Mouse (Mus musculus) hindbrain, embryonic 11.5 days (tissue): Measurements from ENCODE around the gene Neurog1. TPM values are rescaled to one million over a fixed set of nuclear protein-coding genes. Genes with fewer than 3 reads are reported as not detected.

Source experiments
- ATAC-seq: fragments of 200-750 bp; cut with Nextera tagmentation; 2 replicates; pipeline ENCODE4 v1.8.0; 2017; ENCODE audit warnings: mild to moderate bottlenecking, moderate TSS enrichment, moderate library complexity; ENCODE audit not compliant: low FRiP score
- DNase-seq: peaks from one replicate; pipeline ENCODE4 v3.0.0-alpha.2; 2015; ENCODE audit warnings: low spot score
- H3K27ac ChIP-seq: fragments of 300-500 bp; sonication (generic); 2 replicates; pipeline ENCODE4 v1.5.1; 2014; ENCODE audit warnings: mild to moderate bottlenecking, low read depth, low read length
- H3K27me3 ChIP-seq: fragments of 300-500 bp; sonication (generic); 2 replicates; pipeline ENCODE4 v1.6.1; 2014; ENCODE audit warnings: mild to moderate bottlenecking, low read length, moderate library complexity, mixed read lengths; ENCODE audit not compliant: control insufficient read depth, insufficient read depth
- H3K36me3 ChIP-seq: fragments of 300-500 bp; sonication (generic); 2 replicates; pipeline ENCODE4 v1.6.1; 2014; ENCODE audit warnings: mild to moderate bottlenecking, low read length, moderate library complexity, mixed read lengths; ENCODE audit not compliant: control insufficient read depth, insufficient read depth
- H3K4me1 ChIP-seq: fragments of 300-500 bp; sonication (generic); replicated peaks from 2 replicates; pipeline ENCODE4 v1.6.1; 2014; ENCODE audit warnings: low read length, mixed read lengths; ENCODE audit not compliant: control insufficient read depth, insufficient read depth
- H3K4me2 ChIP-seq: fragments of 300-500 bp; sonication (generic); replicated peaks from 2 replicates; pipeline ENCODE4 v1.6.1; 2014; ENCODE audit warnings: mild to moderate bottlenecking, low read depth, low read length
- H3K4me3 ChIP-seq: fragments of 300-500 bp; sonication (generic); 2 replicates; pipeline ENCODE4 v1.5.1; 2014; ENCODE audit warnings: low read depth, low read length
- H3K9ac ChIP-seq: fragments of 300-500 bp; sonication (generic); 2 replicates; pipeline ENCODE4 v1.6.1; 2014; ENCODE audit warnings: low read depth, low read length
- H3K9me3 ChIP-seq: fragments of 300-500 bp; sonication (generic); 2 replicates; pipeline ENCODE4 v1.6.1; 2016; ENCODE audit warnings: low read length; ENCODE audit not compliant: control insufficient read depth
- WGBS: fragments of 180-500 bp; shearing (Covaris S2); extraction: QIAGEN DNeasy Blood & Tissue Kit; methylation state at CpG from one replicate; pipeline ENCODE4 v1.1.7; 2014; 5-methylcytosine and 5-hydroxymethylcytosine counted together
- polyA plus RNA-seq: library from polyadenylated mRNA; unstranded; fragments of >200 nt; fragmentation: Nextera tagmentation; extraction: Ambion mirVana; gene quantifications from 2 replicates; pipeline ENCODE4 v1.2.1, GENCODE M21; 2014

Gene Neurog1
- polyA plus RNA-seq, 1 experiment from 2014 or later = 37.4 TPM

DNA sequence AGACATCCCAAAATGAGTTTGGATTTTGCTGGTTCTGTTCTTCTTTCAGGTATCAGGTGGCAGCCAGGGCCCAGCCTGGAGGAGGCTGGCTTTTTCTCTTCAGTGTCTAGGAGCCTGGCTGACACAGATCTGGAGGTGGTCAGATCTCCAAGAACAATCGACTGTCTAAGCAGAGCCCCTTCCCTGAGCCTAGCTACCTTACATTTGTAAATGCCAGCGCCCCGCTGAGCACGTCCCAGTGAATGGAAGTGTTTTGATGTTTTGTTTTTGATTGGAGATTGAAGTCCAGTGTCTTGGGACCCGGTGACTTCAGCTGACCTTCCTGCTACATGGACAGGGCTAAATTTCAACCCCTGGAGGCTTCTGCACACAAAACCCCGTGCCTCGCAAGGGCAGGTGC, 15.8 kb downstream of the Neurog1 start:
- Histone ChIP-seq H3K27ac (no peak overlapping the region), H3K4me1 (0 out of 2 replicates have a peak, but pooled peaks cover 3% of the 10 kb centered on the region), H3K9me3 (no peaks in the 10 kb centered on the region), H3K4me2 (no peak overlapping the region), H3K27me3 (peaks cover 37% of the 10 kb centered on the region), H3K9ac (no peak overlapping the region), H3K4me3 (no peak overlapping the region), H3K36me3 (no peaks in the 10 kb centered on the region)
- DNase-seq = no peak
- 10% methylated on average over 7 of the region's 7 CpGs for WGBS
- no peak for ATAC-seq

DNA sequence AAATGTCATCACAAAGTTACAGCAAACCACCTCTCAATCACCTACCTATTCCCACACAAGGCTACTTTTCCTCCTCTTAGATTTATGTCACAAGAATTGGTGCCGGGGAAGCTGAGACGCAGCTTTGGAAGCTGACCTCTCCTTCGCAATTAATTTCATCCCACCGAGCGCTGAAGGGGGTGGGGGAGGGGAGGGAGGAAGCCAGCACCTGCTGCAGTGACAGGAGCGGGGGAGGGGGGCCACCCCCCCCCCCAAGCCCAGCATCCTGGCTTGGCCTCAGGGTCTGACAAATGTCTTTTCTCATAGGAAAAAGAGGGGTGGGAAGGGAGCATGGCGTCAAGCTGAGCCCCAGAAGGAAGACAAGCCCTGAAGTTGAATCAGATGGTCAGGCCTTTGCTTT, 23.2 kb downstream of the Neurog1 start:
- peak; percentile 37 for DNase-seq
- H3K4me1 ChIP-seq = peaks cover 6% of the 10 kb centered on the region; the same call in 1 of the 2 replicates

DNA sequence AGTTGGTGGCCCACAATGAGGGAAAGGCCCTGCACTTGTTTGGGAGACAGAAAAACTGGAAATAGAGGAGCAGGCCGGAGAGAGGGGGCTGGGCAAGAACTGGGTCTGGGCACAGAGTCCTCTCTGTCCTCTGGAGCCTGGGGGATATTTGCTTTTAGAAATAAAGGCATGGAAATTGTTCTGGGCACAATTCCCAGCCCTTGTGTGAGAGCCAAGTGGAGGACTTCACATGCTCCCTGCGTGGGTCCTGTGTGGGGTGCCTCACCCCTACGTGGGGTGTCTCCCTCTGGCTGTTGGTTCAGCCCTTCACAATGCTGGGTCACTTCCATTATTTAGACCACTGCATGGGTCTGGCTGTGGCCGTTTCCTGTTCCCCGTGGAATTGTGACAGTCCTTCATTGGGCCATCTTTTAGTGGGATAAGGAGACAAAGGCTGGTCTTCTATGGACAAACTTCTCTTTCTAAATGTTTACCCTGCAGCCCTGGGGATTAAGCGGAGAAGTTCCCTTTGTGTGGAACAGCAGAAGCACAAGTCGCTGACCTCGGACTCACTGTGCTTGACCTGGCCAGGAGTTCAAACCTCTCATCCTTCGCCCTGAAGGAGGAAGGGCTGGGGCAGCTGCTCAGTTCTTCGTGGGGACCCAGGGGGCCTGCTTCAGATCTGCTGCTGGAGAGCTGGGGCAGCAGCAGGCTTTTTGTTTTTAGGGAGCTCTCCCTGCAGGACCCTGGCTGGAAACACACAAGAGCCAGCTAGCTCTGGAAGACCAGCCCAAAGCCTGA, 25.6 kb downstream of the Neurog1 start:
- Histone ChIP-seq H3K9ac (no peak overlapping the region), H3K9me3 (no peaks in the 10 kb centered on the region), H3K36me3 (no peaks in the 10 kb centered on the region), H3K4me2 (no peak overlapping the region), H3K4me1 (peaks cover 17% of the 10 kb centered on the region), H3K27ac (no peak overlapping the region), H3K27me3 (peaks cover 65% of the 10 kb centered on the region), H3K4me3 (no peak overlapping the region)
- 16% methylated on average over 10 of the region's 10 CpGs for WGBS
- DNase-seq (no peak), ATAC-seq (no peak)

More for the DNA sequence above, 23.2 kb downstream of the Neurog1 start:
- WGBS = 4% methylated on average over 7 of the region's 7 CpGs
- H3K4me3 ChIP-seq = no peak overlapping the region
- no peak for ATAC-seq
- no peak overlapping the region for H3K27ac ChIP-seq
- no peaks in the 10 kb centered on the region for H3K9me3 ChIP-seq
- H3K4me2 ChIP-seq = no peak overlapping the region
- H3K36me3 ChIP-seq = no peaks in the 10 kb centered on the region
- H3K9ac ChIP-seq = no peak overlapping the region
- peaks cover 54% of the 10 kb centered on the region for H3K27me3 ChIP-seq

DNA sequence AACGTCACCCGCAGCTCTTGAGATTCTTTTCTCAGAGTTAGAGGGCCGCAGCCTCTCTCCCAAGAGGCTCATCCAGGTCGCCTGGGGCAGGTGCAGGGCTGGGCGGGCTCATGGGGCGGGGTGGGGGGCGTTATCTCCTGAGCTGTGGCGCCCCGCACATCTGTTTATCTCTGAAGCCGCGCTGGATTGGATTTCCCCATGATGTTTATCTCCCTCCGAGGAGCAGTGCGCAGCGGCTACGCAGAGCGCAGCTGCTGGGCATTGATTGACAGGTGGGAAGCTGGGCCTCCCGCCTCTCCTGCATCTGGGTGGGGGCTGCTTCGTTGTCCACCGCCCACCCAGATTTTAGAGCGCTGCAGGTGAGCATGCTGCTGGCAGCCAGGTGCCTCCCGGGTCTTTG, 28.3 kb downstream of the Neurog1 start:
- H3K4me1 ChIP-seq = peaks cover 13% of the 10 kb centered on the region
- H3K27me3 ChIP-seq = peaks cover 73% of the 10 kb centered on the region
- H3K36me3 ChIP-seq = no peaks in the 10 kb centered on the region
- H3K9ac ChIP-seq = no peak overlapping the region
- DNase-seq (peak; percentile 41), ATAC-seq (no peak)
- H3K9me3 ChIP-seq = no peaks in the 10 kb centered on the region
- 3% methylated on average over 21 of the region's 21 CpGs for WGBS
- H3K4me2 ChIP-seq = 0 out of 2 replicates have a peak overlapping the region, but pooled peaks have one; percentile 6
- no peak overlapping the region for H3K27ac ChIP-seq
- no peak overlapping the region for H3K4me3 ChIP-seq

DNA sequence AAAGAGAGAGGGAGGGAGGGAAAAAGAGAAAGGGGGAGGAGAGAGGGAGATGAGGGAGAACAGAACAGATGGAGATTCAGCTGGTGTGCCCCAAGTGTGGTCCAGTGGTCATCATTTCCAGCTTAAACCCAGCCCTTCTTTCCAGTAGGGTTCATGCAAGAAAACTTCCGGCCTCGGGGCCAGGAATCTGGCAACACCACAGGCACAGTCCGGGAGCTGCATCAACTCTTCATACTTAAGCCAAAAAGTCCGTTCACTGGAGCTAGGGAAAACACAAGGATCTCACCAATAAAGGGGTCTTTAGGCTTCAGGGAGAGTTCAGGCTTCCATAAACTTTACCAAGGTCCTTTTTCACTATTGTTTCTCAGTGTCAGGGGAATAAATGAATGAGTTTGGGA, 29.1 kb downstream of the Neurog1 start:
- no peak overlapping the region for H3K4me3 ChIP-seq
- H3K27me3 ChIP-seq = peaks cover 75% of the 10 kb centered on the region
- peaks cover 13% of the 10 kb centered on the region for H3K4me1 ChIP-seq
- DNase-seq (no peak), ATAC-seq (no peak)
- WGBS = 3% methylated on average over 4 of the region's 4 CpGs
- peak overlapping the region; percentile 63; the same call in 1 of the 2 replicates for H3K4me2 ChIP-seq
- no peak overlapping the region for H3K9ac ChIP-seq
- H3K9me3 ChIP-seq = no peaks in the 10 kb centered on the region
- H3K36me3 ChIP-seq = no peaks in the 10 kb centered on the region
- no peak overlapping the region for H3K27ac ChIP-seq

DNA sequence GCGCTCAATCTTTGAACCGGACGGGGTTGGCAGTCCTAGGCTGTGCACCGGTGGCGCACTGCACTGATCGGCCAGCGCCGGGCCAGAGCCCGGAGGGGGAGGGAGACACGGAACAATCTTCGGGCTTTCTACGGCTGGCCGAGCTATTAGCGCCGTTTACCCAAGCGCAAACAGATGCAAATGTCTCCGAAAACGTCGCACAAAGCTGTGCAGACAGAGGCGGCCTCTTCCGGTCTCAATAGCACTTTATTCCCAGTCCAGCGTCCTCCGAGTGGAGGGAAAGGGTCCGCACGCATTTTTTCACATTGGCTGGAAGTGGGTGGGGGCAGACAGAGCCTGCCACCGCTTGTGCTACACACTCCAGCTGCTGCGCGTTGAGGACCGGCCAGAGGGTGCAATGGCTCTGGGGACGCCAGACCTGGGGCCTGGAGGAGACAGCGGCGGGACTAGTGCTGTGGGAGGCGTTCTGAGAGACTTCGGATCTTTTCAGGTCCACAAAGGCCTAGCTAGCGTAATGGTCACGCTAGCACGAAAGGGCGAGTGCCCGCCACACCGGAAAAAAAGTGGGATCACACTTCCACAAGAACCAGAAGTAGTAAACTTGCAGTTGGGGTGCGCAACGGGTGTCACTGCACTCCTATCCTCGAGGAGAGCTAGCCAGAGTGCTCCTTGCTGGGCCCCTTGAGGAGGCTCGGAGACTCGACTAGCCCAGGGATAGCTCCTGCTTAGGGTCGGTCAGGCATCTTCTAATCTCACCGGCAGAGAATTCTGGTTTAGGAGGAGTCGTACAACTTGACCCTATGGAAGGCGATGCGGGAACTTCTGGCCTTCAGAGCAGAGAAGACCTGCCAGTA, 29.7 kb downstream of the Neurog1 start:
- H3K27ac ChIP-seq = peak overlapping the region; percentile 88
- peak overlapping the region; percentile 63 for H3K4me2 ChIP-seq
- peaks cover 13% of the 10 kb centered on the region for H3K4me1 ChIP-seq
- peak overlapping the region; percentile 26 for H3K4me3 ChIP-seq
- under 1% methylated on average over 50 of the region's 50 CpGs for WGBS
- peak; percentile 74 for DNase-seq
- peak; percentile 62 for ATAC-seq
- H3K27me3 ChIP-seq = peaks cover 73% of the 10 kb centered on the region
- H3K9ac ChIP-seq = peak overlapping the region; percentile 63; the same call in 1 of the 2 replicates
- no peaks in the 10 kb centered on the region for H3K36me3 ChIP-seq
- H3K9me3 ChIP-seq = no peaks in the 10 kb centered on the region

DNA sequence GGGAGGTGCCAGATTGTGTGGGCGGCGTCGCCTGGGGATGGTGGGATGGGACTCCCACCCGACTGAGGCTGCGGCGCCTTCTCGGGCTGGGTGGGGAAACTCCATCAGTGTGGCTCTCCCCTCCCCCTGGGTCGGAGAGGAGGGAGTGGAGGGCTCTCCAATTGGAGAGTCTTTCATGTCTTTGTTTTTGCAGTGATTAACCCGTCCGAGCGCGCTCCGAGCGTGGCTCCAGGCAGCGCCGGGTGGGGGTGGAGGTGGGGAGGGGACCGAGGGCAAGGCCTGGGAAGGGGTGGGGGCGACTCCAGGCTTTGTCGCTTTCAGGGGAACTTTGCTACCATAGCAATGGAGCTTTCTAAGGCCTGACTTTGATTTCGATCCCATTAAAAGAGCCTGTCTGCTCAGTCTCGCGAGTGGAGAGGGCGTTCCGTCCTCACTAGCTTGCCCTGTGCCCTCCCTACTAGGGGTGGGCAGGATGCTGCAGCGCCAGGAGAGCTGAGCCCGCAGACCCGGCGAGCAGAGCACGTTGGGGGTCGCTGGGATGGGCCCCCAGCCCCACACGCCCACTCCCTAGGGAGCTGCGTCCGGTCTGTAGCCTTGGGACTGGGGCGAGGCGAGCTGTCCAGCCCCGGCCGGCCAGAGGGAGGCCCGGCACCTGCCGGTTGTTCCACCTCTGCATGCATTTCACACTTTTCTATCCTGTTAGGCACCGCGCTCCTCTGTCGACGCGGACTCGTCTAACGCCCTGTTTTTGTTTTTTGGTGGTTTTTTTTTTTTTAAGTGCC, 30.6 kb downstream of the Neurog1 start:
- H3K4me1 ChIP-seq = peaks cover 17% of the 10 kb centered on the region
- peak; percentile 85 for ATAC-seq
- no peaks in the 10 kb centered on the region for H3K36me3 ChIP-seq
- peak overlapping the region; percentile 63 for H3K9ac ChIP-seq
- peaks cover 70% of the 10 kb centered on the region for H3K27me3 ChIP-seq
- H3K9me3 ChIP-seq = no peaks in the 10 kb centered on the region
- WGBS = under 1% methylated on average over 46 of the region's 46 CpGs
- peak; percentile 77 for DNase-seq
- H3K4me3 ChIP-seq = peak overlapping the region; percentile 26
- H3K4me2 ChIP-seq = peak overlapping the region; percentile 63
- H3K27ac ChIP-seq = peak overlapping the region; percentile 88

DNA sequence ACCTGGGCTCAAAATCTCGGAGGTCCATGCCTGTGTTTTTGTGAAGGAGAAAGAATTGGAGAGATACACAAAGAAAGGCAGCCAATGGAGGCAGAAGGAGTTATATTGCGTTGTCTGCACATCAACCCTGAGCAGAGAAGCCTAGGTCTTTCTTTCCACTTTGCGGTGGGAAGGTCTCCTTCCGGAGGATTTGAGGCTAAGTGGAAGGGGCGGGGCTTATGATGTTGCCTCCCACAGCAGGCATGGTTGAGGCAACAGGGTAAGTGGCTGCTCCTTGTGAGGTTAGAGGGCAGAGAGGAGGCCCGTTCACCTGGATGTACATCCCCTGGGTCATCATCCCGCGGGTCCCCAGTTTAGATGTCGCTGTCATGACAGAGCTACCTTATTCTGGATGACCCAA, 32.7 kb downstream of the Neurog1 start:
- Histone ChIP-seq H3K27me3 (peaks cover 59% of the 10 kb centered on the region), H3K27ac (no peak overlapping the region), H3K9ac (no peak overlapping the region), H3K4me3 (no peak overlapping the region), H3K9me3 (no peaks in the 10 kb centered on the region), H3K4me1 (peaks cover 22% of the 10 kb centered on the region), H3K36me3 (no peaks in the 10 kb centered on the region), H3K4me2 (no peak overlapping the region)
- 59% methylated on average over 9 of the region's 9 CpGs for WGBS
- ATAC-seq (no peak), DNase-seq (no peak)
